Mouse (Mus musculus): ENCODE results near the gene Naif1.
"Not testable (repeated sequence)": the region's sequence is repeated elsewhere in the genome, so short reads cannot be mapped to it uniquely, and the experiment has no call there.

Gene Naif1

DNA sequence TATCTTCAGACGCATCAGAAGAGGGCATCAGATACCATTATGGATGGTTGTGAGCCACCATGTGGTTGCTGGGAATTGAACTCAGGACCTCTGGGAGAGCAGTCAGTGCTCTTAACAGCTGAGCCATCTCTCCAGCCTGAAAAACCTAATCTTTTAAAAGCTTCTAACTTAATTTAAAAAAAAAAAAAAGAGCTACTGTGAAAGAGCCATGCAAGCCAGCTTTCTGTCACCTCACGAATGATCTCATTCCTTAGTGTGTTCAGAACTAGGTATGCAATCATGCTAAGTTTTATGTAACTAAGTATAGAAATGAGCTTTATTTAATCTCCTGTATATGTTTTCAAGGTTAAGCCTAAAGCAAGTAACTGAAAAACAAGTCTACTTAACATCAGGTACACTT is 9.4 kb downstream of the Naif1 start:
- DNase-seq: no peak

DNA sequence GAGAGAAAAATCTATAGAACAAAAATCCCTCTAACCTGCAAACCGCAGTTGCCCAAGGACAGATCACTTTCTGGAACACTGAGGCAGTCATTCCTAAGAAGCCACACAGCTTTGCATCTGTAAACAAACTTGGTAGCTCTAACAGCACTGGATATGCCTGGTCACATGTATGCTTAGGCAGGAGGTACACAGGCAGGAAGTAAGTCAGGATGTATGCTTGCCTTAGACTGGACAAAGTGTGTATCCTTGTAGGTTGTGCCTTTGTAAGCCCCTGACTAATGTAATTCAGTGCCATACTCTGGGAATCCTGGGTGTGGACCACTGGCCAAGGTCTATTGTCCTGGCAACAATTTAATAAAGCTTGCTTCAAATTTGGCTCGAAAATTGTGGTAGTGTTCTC is 13.5 kb downstream of the Naif1 start:
- no peak for DNase-seq

- DNase-seq: no peak
Measured at GRCm38 (mm10) chr2:32464212-32464891, 14.1 kb downstream of the Naif1 start.

DNA sequence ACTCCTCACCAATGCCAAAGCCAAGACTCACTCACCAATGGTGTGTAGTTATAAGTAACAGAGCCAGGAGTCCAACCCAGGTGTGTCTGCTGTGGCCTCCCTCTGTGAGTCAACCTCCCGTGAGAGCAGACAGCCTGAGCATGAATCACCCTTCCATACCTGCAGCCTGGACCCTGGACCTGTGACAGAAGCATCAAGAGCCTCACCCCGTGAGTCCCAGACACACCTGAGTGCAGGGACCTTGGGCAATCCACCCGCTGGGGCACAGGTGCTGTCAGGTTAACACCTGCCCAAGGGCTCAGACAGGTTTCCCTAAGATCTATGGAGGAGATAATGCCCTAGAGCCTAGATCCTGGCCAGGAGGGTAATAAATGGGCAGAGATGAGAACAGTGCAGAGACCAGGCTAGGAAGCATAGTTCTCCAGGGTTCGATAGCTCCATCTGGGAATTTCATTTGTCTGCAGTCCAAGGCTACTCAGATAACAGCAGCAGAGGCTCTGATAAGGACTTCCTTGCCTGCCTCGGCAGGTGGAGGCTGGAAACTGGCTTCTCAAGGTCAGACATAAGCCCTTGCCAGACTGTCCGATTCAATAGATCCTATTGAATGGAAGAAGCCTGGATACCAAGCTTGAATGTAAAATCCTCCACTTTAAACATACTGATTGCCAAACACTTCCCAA is 20.9 kb downstream of the Naif1 start:
- DNase-seq: no peak

DNA sequence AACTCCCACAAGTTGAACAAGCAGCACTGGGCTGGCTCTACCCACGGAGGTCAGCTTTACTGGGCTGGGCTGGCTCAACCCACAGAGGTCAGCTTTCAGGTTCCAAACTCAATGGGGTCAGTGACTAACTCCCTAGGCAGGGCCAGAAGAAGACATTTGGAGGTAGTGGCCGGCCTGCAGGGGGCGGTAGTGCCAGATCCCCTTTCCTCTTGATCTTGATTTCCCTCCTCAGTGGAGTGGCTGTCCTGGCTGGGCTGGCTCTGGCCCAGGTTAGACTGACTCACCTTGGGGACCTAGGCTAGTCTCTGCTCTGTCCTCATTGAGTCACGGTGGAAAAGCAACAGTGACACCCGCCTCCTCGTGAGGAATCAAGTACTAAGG is 21.4 kb downstream of the Naif1 start:
- no peak for DNase-seq

DNA sequence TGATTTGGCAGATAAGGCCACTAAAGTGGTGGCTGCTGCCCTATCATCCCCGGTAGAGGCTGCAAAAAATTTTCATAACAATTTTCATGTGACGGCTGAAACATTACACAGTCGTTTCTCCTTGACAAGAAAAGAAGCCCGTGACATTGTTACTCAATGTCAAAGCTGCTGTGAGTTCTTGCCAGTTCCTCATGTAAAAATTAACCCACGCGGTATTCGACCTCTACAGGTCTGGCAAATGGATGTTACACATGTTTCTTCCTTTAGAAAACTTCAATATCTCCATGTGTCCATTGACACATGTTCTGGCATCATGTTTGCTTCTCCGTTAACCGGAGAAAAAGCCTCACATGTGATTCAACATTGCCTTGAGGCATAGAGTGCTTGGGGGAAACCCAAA is 25.1 kb downstream of the Naif1 start:
- not testable (repeated sequence) for DNase-seq

DNA sequence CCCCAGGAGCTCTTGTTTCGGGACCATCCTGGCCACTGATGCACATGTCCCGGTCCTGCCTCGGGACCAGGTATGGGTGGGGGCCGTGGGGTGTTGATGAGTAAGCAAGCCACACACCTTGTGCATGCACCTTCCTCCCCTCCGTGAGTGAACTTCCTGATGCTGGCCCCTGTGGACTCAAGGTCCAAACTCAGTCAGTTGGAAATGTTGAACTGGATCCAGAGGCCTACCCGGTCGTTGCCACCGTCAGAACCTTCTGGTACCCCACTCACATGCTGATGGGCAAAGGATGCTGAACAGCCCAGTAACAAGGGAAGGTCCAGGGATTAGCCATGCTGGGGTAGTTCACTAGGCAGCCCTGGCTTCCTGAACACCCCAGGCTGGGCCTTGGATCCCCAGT is 32.1 kb downstream of the Naif1 start:
- no peak for DNase-seq

DNA sequence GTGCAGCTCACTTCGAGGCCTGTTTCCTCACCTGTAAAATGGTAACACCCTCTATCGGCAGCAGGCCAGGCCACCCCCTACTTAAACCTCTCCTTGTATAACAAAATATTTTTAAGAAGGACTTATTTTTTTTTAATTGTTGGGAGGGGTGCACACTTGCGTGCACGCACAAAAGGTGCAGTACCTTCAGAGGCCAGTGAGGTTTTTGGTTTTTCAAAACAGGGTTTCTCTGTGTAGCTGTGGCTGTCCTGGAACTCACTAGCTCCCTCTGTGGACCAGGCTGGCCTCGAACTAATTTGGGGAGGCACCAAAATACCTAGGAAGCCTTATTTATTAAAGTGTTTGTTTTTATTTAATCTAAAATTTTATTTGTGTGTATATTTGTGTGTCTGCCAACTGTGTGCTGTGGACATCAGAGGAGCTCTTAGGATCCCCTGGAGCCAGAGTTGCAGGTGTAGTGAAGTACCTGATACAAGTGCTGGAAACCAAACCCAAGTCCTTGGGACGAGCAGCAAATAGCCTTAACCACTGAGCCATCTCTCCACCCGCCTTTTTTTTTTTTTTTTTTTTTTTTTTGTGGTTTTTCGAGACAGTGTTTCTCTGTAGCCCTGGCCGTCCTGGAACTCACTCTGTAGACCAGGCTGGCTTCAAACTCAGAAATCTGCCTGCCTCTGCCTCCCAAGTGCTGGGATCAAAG is 33.1 kb downstream of the Naif1 start:
- DNase-seq: no peak

DNA sequence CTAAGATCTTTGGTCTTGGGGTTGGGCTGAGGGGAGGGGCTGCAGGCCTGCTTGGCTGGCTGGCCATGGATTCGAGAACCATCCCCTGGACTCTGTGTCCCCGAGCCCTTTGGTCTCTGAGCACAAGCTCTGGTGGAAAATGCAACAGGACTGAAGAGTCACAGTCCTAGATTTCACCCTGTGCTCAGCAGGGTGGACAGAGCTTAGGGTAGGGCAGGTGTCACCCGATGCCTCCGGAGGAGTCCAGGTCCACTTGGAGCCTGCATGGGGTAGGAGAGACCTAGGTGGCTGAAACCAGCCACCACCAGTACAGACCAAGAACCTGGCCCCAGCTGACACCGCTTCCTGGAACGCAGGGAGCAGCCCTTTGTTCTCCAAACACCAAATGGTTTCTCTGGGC is 34.7 kb downstream of the Naif1 start:
- no peak for DNase-seq

GRCm38 (mm10) chr2:32485751-32486150 is 35.5 kb downstream of the Naif1 start:
- no peak for DNase-seq

- DNase-seq: no peak
Measured at GRCm38 (mm10) chr2:32486155-32486554, 35.9 kb downstream of the Naif1 start.

- DNase-seq: peak; percentile 86
Measured at GRCm38 (mm10) chr2:32487124-32487623, 36.9 kb downstream of the Naif1 start.

GRCm38 (mm10) chr2:32488679-32489078 is 38.4 kb downstream of the Naif1 start:
- peak; percentile 72 for DNase-seq

- not testable (repeated sequence) for DNase-seq
Measured at GRCm38 (mm10) chr2:32490730-32491129, 40.5 kb downstream of the Naif1 start.

DNA sequence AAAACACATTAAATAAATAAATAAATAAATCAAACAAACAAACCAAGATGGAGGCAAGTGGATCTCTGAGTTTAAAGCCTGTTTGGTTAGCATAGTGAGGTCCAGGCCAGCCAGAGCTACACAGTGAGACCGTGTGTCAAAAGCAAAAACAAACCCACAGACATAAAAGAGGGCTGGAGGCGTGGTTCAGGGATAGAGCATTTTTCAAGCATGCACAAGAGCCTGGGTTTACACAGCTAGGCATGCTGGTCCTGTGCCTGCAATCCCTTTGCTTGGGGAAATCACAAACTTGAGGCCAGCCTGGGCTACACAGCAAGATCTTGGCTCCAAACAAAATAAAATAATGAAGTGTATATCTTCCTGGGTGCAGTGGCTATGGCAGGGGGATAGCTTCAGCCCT is 42.4 kb downstream of the Naif1 start:
- no peak for DNase-seq

GRCm38 (mm10) chr2:32493301-32493701 is 43.0 kb downstream of the Naif1 start:
- DNase-seq: no peak

- DNase-seq: no peak
Measured at GRCm38 (mm10) chr2:32494522-32494921, 44.3 kb downstream of the Naif1 start.

DNA sequence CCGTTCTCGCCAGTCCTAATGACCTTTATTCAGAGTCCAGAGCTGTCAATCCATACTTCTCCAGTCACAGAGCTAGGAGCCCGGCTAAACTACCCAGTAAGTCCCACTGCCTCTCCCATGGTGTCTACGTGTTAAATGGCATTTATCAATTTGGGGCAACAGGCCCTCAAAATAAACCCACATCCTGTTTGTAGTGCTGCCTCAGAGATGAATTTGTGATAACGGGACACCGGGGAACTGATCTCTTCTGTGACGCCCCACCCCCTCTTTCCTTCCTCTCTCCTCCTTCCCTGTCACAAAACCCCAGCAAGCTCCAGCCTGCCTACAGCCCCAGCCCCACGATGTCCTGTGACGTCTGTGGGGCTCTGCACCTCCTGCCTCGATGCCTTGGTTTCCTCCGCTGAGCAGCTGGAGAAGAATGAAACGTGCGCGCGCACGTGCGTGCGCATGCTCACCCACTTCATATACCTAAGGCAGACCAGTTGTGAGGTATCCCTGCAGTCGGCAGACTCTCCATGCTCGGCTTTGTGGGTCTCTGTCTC is 45.0 kb downstream of the Naif1 start:
- DNase-seq: no peak

- no peak for DNase-seq
Measured at GRCm38 (mm10) chr2:32496190-32496589, 45.9 kb downstream of the Naif1 start.

DNA sequence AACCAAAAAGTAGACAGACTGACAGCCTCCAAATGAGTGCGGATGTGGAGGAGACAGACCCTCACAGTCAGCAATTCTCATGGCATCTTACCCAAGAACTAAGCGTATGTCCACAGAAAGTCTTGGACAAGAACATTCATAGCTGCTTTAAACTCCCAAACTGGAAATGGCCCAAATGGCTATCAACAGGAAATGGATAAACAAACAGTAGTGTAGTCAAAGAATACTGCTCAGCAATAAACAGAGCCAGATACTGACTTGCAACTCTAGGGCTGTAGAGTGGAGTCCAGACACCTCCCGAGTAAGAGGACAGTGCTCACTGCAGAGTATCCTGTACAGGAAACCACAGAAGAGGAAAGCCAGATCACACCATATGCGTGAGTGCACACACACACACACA is 49.1 kb downstream of the Naif1 start:
- DNase-seq: no peak

DNA sequence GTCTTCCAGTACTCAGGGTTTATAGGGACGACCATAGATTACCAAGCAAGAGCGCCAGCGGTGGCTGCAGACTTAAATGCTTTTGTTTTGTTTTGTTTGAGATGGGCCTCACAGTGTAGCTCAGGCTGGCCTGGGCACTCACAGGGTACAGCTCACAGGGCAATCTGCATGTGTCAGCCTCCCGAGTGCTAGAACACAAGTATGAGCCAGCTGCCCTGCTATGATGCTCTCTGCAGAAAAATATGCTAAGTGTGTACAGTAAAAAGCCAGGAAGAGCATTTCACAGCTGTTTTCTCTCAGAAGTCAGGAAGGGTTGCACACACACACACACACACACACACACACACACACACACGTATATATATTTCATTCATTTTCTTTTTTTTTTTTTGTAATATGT is 50.2 kb downstream of the Naif1 start:
- DNase-seq: no peak

DNA sequence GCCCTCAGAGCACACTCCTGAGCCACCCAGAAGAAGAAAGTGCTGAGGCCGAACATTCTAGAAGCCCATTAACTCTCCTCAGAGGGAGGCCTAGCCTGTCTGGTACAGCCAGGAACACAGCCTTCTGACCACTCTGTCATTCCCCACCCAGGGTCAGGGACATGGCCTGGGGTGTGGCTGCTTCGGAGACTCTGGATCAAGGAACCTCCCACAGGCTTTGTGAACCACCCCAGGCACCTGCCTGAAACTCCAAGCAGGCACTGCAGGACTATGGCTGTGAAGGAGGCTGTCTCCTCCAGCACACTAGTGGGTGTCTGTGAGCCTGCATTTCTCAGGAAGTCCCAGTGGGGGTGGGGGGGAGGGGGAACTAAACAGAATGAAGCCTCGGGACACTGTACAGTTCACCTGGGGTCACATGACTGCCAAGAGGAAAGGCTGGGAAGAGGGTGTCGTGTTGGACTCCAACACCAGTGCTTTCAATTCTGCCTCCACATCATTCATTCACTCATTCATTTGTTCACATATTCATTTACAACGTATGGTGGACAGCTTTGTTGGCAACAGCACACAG is 51.6 kb downstream of the Naif1 start:
- no peak for DNase-seq

GRCm38 (mm10) chr2:32502843-32503242 is 52.6 kb downstream of the Naif1 start:
- DNase-seq: no peak
